Mouse (Mus musculus) midbrain, embryonic 12.5 days (tissue): ENCODE results near the gene Oas1g. TPM values are rescaled to one million over a fixed set of nuclear protein-coding genes. Genes with fewer than 3 reads are reported as not detected.
"Not testable (repeated sequence)": the region's sequence is repeated elsewhere in the genome, so short reads cannot be mapped to it uniquely, and the experiment has no call there.

ENCODE experiments used
- ATAC-seq: fragments of 200-750 bp; cut with Nextera tagmentation; 2 replicates; pipeline ENCODE4 v1.8.0; 2017; ENCODE audit warnings: low read depth, moderate TSS enrichment, moderate library complexity; ENCODE audit not compliant: low FRiP score
- H3K27ac ChIP-seq: fragments of 300-500 bp; sonication (generic); replicated peaks from 2 replicates; pipeline ENCODE4 v1.5.1; 2016; ENCODE audit warnings: mild to moderate bottlenecking
- H3K27me3 ChIP-seq: fragments of 300-500 bp; sonication (generic); 2 replicates; pipeline ENCODE4 v1.6.1; 2016; ENCODE audit warnings: mild to moderate bottlenecking
- H3K36me3 ChIP-seq: fragments of 300-500 bp; sonication (generic); 2 replicates; pipeline ENCODE4 v1.6.1; 2016
- H3K4me1 ChIP-seq: fragments of 300-500 bp; sonication (generic); 2 replicates; pipeline ENCODE4 v1.6.1; 2016
- H3K4me2 ChIP-seq: fragments of 300-500 bp; sonication (generic); replicated peaks from 2 replicates; pipeline ENCODE4 v1.6.1; 2016; ENCODE audit warnings: mild to moderate bottlenecking, moderate library complexity
- H3K4me3 ChIP-seq: fragments of 300-500 bp; sonication (generic); 2 replicates; pipeline ENCODE4 v1.5.1; 2016; ENCODE audit warnings: mild to moderate bottlenecking
- H3K9ac ChIP-seq: fragments of 300-500 bp; sonication (generic); replicated peaks from 2 replicates; pipeline ENCODE4 v1.6.1; 2016; ENCODE audit warnings: mild to moderate bottlenecking, moderate library complexity
- H3K9me3 ChIP-seq: fragments of 300-500 bp; sonication (generic); 2 replicates; pipeline ENCODE4 v1.6.1; 2016; ENCODE audit warnings: mild to moderate bottlenecking
- WGBS: fragments of 180-500 bp; shearing (Covaris S2); methylation state at CpG from one replicate; pipeline ENCODE4 v1.1.7; 2016; 5-methylcytosine and 5-hydroxymethylcytosine counted together
- polyA plus RNA-seq: library from polyadenylated mRNA; unstranded; fragments of >200 nt; fragmentation: Nextera tagmentation; extraction: Ambion mirVana; gene quantifications from 2 replicates; pipeline ENCODE4 v1.2.1, GENCODE M21; 2016

The Oas1g gene
- polyA plus RNA-seq: 0.22 and 0.43 TPM in 2 replicates

DNA sequence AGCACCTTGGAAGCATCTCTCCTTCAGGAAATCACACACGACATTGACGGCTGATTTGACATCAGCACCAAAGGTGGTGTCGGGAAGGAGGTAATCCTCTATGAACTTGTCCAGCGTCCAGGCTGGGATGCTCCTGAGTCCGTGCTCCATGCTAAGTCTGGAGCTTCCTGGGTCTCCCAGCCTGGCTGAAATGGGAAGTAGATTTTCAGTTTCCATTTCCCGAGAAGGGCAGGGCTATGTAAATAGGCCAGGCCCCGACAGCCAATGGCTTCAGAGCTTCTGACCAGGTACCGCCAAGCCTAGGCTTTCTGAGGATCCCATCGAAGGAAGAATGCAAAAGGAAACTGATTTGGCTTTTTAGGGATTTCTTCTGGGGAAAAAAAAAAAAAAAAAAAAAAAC, at the start of gene Oas1g:
TSS of gene Oas1g (minus strand) at position 201 of the 400 bp plus-strand sequence.
- not testable (repeated sequence) for H3K4me3 ChIP-seq, H3K9ac ChIP-seq, ATAC-seq, H3K9me3 ChIP-seq, H3K4me2 ChIP-seq, H3K4me1 ChIP-seq, H3K27me3 ChIP-seq, H3K27ac ChIP-seq, H3K36me3 ChIP-seq
- 23% methylated on average over 5 of the region's 9 CpGs for WGBS

DNA sequence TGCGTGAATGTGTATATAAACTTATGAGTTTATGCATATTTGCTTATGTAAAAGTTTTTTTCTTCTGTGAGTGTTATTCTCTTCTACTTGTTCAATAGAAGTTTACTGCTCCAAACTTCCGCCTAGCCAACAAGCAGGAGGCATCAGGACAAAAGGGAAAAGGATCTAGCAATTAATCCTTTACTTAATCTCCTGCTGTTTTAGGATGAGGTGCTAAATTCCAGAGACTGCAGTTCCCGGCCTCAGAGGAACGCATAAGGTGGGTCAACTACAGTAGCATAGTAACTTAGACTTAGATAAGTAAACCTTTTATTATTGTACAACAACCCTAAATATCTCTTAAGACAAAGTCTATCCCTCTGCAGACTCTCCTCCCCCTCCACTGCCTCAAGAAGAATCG, 46.6 kb upstream of the Oas1g start:
- Histone ChIP-seq H3K9ac (no peak overlapping the region), H3K27me3 (no peaks in the 10 kb centered on the region), H3K27ac (no peak overlapping the region), H3K36me3 (no peaks in the 10 kb centered on the region), H3K4me1 (no peaks in the 10 kb centered on the region), H3K4me2 (no peak overlapping the region), H3K9me3 (no peaks in the 10 kb centered on the region), H3K4me3 (no peak overlapping the region)
- ATAC-seq: no peak
- 16% methylated on average over 5 of the region's 5 CpGs for WGBS

DNA sequence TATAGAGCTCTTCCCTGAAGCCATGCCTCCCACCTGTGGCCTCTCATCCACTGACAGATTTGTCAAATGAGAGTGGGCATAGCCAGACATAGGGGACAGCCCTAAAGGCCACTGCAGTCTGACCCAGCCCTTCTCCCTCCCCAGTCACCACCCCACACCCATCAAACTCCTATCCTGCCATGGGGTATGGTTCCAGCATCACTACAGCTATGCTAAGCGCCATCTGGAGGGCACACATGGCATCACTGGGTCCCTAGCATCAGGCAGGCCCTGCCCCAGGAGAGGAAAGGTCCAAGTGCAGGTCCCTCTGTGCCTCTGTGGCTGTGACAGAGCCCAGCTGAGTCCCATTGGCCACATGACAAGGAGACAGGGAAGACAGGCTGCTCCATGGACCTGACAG, 39.6 kb upstream of the Oas1g start:
- H3K9ac ChIP-seq: no peak overlapping the region
- no peak overlapping the region for H3K4me2 ChIP-seq
- H3K9me3 ChIP-seq: no peaks in the 10 kb centered on the region
- no peak overlapping the region for H3K27ac ChIP-seq
- no peaks in the 10 kb centered on the region for H3K27me3 ChIP-seq
- H3K4me1 ChIP-seq: no peaks in the 10 kb centered on the region
- WGBS: 8% methylated on average over 1 of the region's 1 CpGs
- ATAC-seq: no peak
- no peak overlapping the region for H3K4me3 ChIP-seq
- H3K36me3 ChIP-seq: no peaks in the 10 kb centered on the region

DNA sequence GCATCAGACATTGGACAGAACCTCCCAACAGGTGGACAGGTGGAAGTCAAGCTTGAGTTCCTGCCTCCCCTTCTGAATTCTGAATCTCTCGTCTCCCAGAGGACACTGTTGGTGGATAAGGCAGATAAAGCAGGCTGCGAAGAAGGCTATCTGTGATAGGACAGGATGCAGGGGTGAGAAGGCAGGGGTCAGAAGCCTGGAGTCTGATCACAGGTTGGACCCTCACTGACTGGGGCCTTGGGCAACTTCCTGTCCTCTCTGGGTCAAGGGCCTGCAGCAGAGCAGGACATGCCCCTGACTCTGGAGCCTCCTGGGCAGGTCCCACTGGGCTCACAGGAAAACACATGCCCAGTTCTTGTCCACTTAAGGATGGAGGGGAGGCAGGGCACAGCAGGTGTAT, 38.9 kb upstream of the Oas1g start:
- H3K27ac ChIP-seq, H3K4me1 ChIP-seq, H3K4me3 ChIP-seq, H3K9ac ChIP-seq, H3K36me3 ChIP-seq, ATAC-seq, H3K9me3 ChIP-seq, H3K27me3 ChIP-seq, H3K4me2 ChIP-seq: not testable (repeated sequence)
- 81% methylated on average over 2 of the region's 2 CpGs for WGBS

DNA sequence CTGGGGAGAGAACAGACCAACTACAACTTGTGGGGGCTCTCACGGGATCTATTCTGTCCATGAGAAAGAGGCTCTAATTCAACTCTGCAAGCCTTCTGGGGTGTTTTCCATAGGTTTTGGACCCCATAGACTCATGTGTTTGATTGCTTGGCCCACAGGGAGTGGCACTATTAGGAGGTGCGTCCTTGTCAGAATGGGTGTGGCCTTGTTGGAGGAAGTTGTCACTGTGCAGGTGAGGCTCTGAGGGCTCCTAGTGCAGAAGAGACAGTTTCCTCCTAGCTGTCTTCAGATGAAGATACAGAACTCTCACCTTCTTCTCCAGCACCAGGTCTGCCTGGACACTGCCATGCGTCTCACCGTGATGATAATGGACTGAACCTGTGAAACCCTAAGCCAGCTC, 37.1 kb upstream of the Oas1g start:
- not testable (repeated sequence) for H3K4me2 ChIP-seq, H3K4me1 ChIP-seq, ATAC-seq, H3K27me3 ChIP-seq, H3K27ac ChIP-seq, H3K9me3 ChIP-seq, H3K36me3 ChIP-seq, H3K9ac ChIP-seq, H3K4me3 ChIP-seq
- WGBS: 80% methylated on average over 4 of the region's 4 CpGs

DNA sequence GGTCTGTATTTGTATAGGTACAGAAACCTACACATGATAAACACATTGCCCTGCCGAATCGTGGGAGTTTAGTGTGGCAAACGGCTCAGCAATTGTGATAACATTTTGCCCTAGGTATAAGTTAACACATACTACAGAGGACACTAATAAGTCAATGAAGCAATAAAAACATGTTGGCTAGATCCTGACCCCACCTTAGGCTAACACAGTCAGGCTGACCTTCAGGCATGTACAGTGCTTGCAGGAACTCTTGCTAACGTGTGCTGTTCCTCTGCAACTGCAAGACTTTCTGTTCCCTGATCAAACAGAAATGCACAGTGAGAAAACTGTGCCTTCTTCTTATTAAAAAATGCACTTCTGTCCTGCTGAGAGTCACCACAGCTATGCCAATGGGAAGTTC, 36.6 kb upstream of the Oas1g start:
- Histone ChIP-seq H3K27me3 (no peaks in the 10 kb centered on the region), H3K9me3 (no peaks in the 10 kb centered on the region), H3K4me3 (no peak overlapping the region), H3K9ac (no peak overlapping the region), H3K4me1 (no peaks in the 10 kb centered on the region), H3K27ac (no peak overlapping the region), H3K4me2 (no peak overlapping the region), H3K36me3 (no peaks in the 10 kb centered on the region)
- ATAC-seq: no peak
- 83% methylated on average over 4 of the region's 4 CpGs for WGBS

DNA sequence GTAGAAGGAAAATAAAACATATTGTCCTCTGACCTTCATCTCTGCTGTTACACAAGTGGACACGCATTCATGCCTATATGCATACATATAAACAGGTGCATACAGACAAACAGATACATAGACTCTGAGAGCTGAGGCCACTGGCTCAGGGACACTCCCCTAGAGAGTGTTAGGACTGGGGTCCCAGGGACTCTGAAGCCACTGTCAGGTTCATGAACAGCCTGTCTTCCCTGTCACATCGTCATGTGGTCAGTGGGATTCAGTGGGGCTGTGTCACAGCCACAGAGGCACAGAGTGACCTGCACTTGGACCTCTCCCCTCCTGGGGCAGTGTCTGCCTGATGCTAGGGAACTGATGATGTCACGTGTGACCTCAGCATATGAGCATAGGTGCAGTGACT, 32.9 kb upstream of the Oas1g start:
- Histone ChIP-seq H3K36me3 (no peaks in the 10 kb centered on the region), H3K4me3 (no peak overlapping the region), H3K4me2 (no peak overlapping the region), H3K27ac (no peak overlapping the region), H3K27me3 (no peaks in the 10 kb centered on the region), H3K9me3 (no peaks in the 10 kb centered on the region), H3K4me1 (no peaks in the 10 kb centered on the region), H3K9ac (no peak overlapping the region)
- WGBS: 83% methylated on average over 3 of the region's 3 CpGs
- no peak for ATAC-seq

DNA sequence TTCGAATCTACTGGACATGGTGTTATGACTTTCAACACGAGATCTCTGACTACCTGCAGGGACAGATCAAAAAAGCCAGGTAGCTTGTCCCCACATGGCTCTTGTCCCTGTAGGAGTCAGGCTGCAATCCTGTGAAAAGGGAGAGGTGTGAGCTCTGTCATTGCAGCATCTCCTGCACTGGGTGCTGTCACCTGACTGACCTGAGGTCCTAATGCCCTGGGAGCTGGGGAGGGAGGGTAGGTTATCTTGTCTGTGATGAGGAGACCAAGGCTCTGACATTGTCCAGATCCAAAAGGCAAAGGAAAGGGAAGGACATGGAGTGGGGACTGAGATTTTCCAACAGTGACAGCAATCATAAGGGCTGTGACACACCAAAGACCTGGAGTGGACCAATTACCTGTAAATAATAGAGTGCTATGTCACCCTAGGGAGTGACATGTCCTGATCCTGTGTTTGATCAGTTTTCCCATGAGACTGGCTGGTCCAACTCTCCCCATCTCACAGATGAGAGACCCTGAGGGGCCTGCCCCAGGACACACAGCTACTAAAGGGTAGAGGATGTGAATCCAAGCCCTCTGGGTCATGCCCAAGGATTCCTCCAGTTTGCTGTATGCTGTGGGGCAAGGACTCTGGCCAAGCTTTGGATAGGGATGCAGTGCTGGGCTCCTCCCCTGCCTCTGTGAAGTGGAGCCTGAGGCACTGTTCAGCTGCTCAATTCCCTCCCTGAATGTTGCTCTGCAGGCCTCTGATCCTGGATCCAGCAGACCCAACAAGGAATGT, 31.9 kb upstream of the Oas1g start:
- not testable (repeated sequence) for H3K4me2 ChIP-seq, H3K4me3 ChIP-seq, H3K4me1 ChIP-seq, H3K9me3 ChIP-seq, H3K36me3 ChIP-seq, H3K9ac ChIP-seq, H3K27me3 ChIP-seq, H3K27ac ChIP-seq, ATAC-seq
- 75% methylated on average over 2 of the region's 2 CpGs for WGBS

DNA sequence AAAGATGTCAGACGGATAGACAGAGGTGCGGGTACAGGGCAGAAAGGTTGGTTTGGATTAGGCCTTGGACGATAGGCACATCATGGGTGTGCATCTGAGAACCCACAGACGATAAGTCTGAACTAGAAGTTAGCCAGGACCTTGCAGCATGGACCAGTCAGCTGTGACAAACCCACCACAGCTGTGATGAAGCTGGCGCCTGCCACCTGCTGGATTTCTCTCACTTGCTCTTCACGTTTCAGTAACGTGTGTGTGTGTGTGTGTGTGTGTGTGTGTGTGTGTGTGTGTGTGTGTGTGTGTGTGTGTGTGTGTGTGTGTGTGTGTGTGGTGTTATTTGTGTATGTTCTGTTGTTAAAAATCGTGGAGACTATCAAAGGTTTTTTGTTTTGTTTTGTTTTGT, 26.8 kb upstream of the Oas1g start, which contains the start of gene Oas1d:
TSS of gene Oas1d (plus strand) at position 333 of the 400 bp plus-strand sequence.
- not testable (repeated sequence) for H3K27ac ChIP-seq, H3K4me1 ChIP-seq, ATAC-seq, H3K36me3 ChIP-seq, H3K4me2 ChIP-seq, H3K9ac ChIP-seq, H3K9me3 ChIP-seq, H3K4me3 ChIP-seq, H3K27me3 ChIP-seq
- 51% methylated on average over 8 of the region's 8 CpGs for WGBS

DNA sequence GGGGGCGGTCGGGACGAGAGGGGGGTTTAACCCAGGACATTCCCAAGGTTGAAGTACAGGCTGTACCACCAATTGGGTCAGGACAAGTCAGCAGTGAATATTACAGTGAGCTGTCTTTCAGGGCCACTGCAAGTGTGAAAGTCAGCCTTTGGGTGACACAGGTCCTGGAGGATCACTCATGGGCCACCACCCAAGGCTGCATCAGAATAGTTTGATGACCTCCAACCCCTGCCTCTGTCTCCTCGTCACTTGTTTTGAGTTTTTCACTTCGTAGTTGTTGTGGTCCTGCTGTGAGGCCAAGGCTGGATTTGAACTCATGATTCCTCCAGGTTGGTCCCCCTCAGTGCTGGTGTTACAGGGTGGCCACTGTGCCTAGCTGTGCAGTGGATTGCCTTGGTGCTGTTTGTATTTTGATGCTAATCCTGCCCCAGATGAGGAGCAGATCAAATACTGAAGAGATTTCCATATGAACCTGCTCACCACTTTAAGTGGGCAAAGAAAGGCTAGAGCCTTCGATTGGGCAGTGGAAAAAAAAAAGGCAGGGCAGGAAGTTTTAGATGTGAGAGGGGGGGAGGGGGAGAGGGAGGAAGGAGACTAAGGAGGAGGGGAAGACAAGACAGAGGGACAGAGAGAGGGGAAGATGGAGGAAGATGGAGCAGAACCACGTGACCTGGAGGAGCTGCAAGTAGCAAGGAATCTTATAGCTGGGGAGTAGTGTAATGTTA, 20.9 kb upstream of the Oas1g start:
- Histone ChIP-seq H3K36me3 (no peaks in the 10 kb centered on the region), H3K4me2 (no peak overlapping the region), H3K27ac (no peak overlapping the region), H3K4me3 (no peak overlapping the region), H3K9me3 (no peaks in the 10 kb centered on the region), H3K27me3 (no peaks in the 10 kb centered on the region), H3K4me1 (no peaks in the 10 kb centered on the region), H3K9ac (no peak overlapping the region)
- no peak for ATAC-seq
- 57% methylated on average over 7 of the region's 7 CpGs for WGBS

DNA sequence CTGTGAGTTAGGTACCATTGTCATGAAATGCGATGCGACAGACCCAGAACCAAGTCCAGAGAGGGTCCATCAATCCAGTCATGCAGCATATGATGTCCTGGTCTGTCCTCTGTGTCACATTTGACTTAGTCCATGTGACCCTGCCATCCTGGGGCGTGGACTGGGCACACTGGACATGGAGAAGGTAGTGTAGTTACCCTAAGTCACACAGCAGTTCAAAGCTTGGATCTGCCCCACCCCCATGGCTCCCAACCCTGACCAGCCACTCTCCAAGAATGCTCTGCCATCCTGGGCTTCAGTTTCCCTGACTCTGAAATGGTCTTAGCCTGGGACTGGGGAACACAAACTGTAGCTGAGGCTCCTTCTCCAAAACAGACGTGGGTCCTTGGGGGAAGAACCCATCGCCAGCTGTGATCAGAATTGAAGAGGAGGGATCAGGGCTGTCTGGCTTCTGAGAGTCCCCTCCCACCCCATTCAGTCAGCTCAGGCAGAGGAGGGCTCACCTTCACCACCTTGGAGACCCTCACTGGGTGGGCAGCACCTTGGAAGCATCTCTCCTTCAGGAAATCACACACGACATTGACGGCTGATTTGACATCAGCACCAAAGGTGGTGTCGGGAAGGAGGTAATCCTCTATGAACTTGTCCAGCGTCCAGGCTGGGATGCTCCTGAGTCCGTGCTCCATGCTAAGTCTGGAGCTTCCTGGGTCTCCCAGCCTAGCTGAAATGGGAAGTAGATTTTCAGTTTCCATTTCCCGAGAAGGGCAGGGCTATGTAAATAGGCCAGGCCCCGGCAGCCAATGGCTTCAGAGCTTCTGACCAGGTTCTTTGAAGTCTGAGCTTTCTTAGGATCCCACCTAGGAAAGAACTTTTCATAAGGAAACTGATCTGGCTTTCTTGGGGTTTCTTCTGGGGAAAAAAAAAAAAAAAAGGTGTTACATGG, 19.6 kb upstream of the Oas1g start, which contains the start of gene Oas1a:
TSS of gene Oas1a (minus strand) at position 731 of the 943 bp plus-strand sequence.
- H3K9ac ChIP-seq, H3K4me3 ChIP-seq, H3K36me3 ChIP-seq, H3K27ac ChIP-seq, H3K27me3 ChIP-seq, H3K4me2 ChIP-seq, ATAC-seq, H3K9me3 ChIP-seq, H3K4me1 ChIP-seq: not testable (repeated sequence)
- WGBS: 33% methylated on average over 9 of the region's 12 CpGs

DNA sequence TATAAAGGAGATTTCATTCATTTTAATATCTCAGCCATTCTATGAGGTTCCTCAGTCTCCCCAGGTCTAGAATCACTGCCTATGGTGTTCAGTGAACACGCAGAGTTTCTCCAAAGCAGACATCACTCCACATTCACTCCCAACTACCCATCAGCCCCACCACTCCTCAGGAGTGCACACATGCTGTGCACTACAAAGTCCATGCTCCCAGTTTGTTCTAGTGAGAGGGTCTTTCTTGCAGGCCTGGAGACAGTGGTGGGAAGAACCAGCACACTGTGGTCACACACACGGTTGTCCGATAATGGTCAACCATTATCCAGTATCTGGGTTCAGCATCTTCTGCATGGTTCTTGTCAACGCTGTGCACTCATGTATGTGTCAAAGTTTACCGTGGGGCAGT, 14.6 kb upstream of the Oas1g start:
- 95% methylated on average over 5 of the region's 5 CpGs for WGBS
- H3K9me3 ChIP-seq: no peaks in the 10 kb centered on the region
- H3K27ac ChIP-seq: no peak overlapping the region
- H3K4me3 ChIP-seq: no peak overlapping the region
- H3K27me3 ChIP-seq: no peaks in the 10 kb centered on the region
- H3K4me1 ChIP-seq: no peaks in the 10 kb centered on the region
- ATAC-seq: no peak
- no peak overlapping the region for H3K4me2 ChIP-seq
- no peaks in the 10 kb centered on the region for H3K36me3 ChIP-seq
- H3K9ac ChIP-seq: no peak overlapping the region
